Mouse (Mus musculus) cerebellum, adult 2 months (tissue): Measurements from ENCODE around the gene Slc25a51. TPM values are rescaled to one million over a fixed set of nuclear protein-coding genes. Genes with fewer than 3 reads are reported as not detected.

Source experiments
- DNase-seq, 2 experiments: peaks; one replicate each; pipeline ENCODE4 v3.0.0; 2021
- H3K27ac ChIP-seq: fragments of 200-500 bp; 2 replicates; pipeline ENCODE4 v1.5.1; 2012; ENCODE audit warnings: low read length, control low read depth, inconsistent platforms; ENCODE audit not compliant: insufficient read depth
- H3K27me3 ChIP-seq: fragments of 200-500 bp; 2 replicates; pipeline ENCODE4 v1.6.1; 2012; ENCODE audit warnings: inconsistent platforms, mild to moderate bottlenecking, low read length, moderate library complexity; ENCODE audit not compliant: control insufficient read depth, insufficient read depth
- H3K4me1 ChIP-seq: fragments of 200-500 bp; 2 replicates; pipeline ENCODE4 v1.6.1; 2011; ENCODE audit warnings: low read length; ENCODE audit not compliant: control insufficient read depth, insufficient read depth
- H3K4me3 ChIP-seq: fragments of 200-500 bp; replicated peaks from 2 replicates; pipeline ENCODE3; 2011; ENCODE audit warnings: mild to moderate bottlenecking, low read depth, low read length, control low read depth; ENCODE audit not compliant: insufficient read depth
- CTCF ChIP-seq: fragments of 200-500 bp; IDR thresholded peaks from 2 replicates; pipeline ENCODE4 v1.5.1; 2011; ENCODE audit warnings: low read depth, mild to moderate bottlenecking, control low read depth, low read length, moderate library complexity, borderline replicate concordance; ENCODE audit not compliant: insufficient read depth
- POLR2A ChIP-seq: fragments of 200-500 bp; IDR thresholded peaks from 2 replicates; pipeline ENCODE4 v1.6.1; 2011; ENCODE audit warnings: low read length, control low read depth, borderline replicate concordance; ENCODE audit not compliant: insufficient read depth
- WGBS: fragments of 180-500 bp; shearing (Covaris S2); methylation state at CpG from one replicate; pipeline ENCODE4 v1.1.7; 2018; 5-methylcytosine and 5-hydroxymethylcytosine counted together
- polyA plus RNA-seq: library from polyadenylated mRNA; depleted of rRNA; stranded (reverse); fragments of >200 nt; gene quantifications from 2 replicates; pipeline ENCODE4 v1.2.3, GENCODE M21; 2012

Gene Slc25a51
- polyA plus RNA-seq, 1 experiment: 98.9 TPM

- no peaks in the 10 kb centered on the region; the same call in 1 of the 2 replicates for H3K27me3 ChIP-seq
- H3K4me3 ChIP-seq: no peak overlapping the region
- DNase-seq: no peak
- WGBS: 88% methylated on average over 5 of the region's 5 CpGs
- no peak for TF ChIP-seq CTCF
- TF ChIP-seq POLR2A: no peak
- H3K27ac ChIP-seq: no peak overlapping the region
- H3K4me1 ChIP-seq: no peaks in the 10 kb centered on the region; the same call in 1 of the 2 replicates
These were observed 38.6 kb upstream of the Slc25a51 start for GRCm38 (mm10) chr4:45447196-45447595.

GRCm38 (mm10) chr4:45445235-45445634, 36.7 kb upstream of the Slc25a51 start:
- H3K4me3 ChIP-seq: no peak overlapping the region
- 38% methylated on average over 3 of the region's 3 CpGs for WGBS
- DNase-seq: no peak
- TF ChIP-seq CTCF: no peak
- TF ChIP-seq POLR2A: no peak
- H3K4me1 ChIP-seq: no peaks in the 10 kb centered on the region; the same call in 1 of the 2 replicates
- H3K27me3 ChIP-seq: no peaks in the 10 kb centered on the region; the same call in 1 of the 2 replicates
- H3K27ac ChIP-seq: no peak overlapping the region

- 37% methylated on average over 4 of the region's 4 CpGs for WGBS
- Histone ChIP-seq H3K4me3 (no peak overlapping the region), H3K27me3 (no peaks in the 10 kb centered on the region; the same call in 1 of the 2 replicates), H3K27ac (no peak overlapping the region), H3K4me1 (no peaks in the 10 kb centered on the region)
- DNase-seq: no peak
- TF ChIP-seq CTCF (no peak), POLR2A (no peak)
These were observed 36.2 kb upstream of the Slc25a51 start for GRCm38 (mm10) chr4:45444813-45445212.

- no peak for TF ChIP-seq CTCF
- TF ChIP-seq POLR2A: no peak
- DNase-seq: no peak
- no peaks in the 10 kb centered on the region for H3K4me1 ChIP-seq
- 89% methylated on average over 7 of the region's 7 CpGs for WGBS
- H3K4me3 ChIP-seq: no peak overlapping the region
- H3K27ac ChIP-seq: no peak overlapping the region
- no peaks in the 10 kb centered on the region; the same call in 1 of the 2 replicates for H3K27me3 ChIP-seq
These were observed 35.1 kb upstream of the Slc25a51 start for GRCm38 (mm10) chr4:45443652-45444051.

GRCm38 (mm10) chr4:45442237-45442636, 33.7 kb upstream of the Slc25a51 start:
- no peaks in the 10 kb centered on the region; the same call in 1 of the 2 replicates for H3K27me3 ChIP-seq
- 53% methylated on average over 3 of the region's 3 CpGs for WGBS

GRCm38 (mm10) chr4:45441778-45442177, 33.2 kb upstream of the Slc25a51 start:
- Histone ChIP-seq H3K27ac (no peak overlapping the region), H3K4me1 (no peaks in the 10 kb centered on the region), H3K27me3 (no peaks in the 10 kb centered on the region; the same call in 1 of the 2 replicates), H3K4me3 (no peak overlapping the region)
- 46% methylated on average over 1 of the region's 1 CpGs for WGBS
- no peak for TF ChIP-seq CTCF
- TF ChIP-seq POLR2A: no peak
- DNase-seq: no peak

More at GRCm38 (mm10) chr4:45442237-45442636, 33.7 kb upstream of the Slc25a51 start:
- Histone ChIP-seq H3K4me3 (no peak overlapping the region), H3K4me1 (no peaks in the 10 kb centered on the region), H3K27ac (no peak overlapping the region)
- DNase-seq: no peak
- TF ChIP-seq CTCF: no peak
- TF ChIP-seq POLR2A: no peak

- no peaks in the 10 kb centered on the region; the same call in 1 of the 2 replicates for H3K27me3 ChIP-seq
- no peak overlapping the region for H3K4me3 ChIP-seq
- 81% methylated on average over 5 of the region's 5 CpGs for WGBS
- H3K27ac ChIP-seq: no peak overlapping the region
- no peak for TF ChIP-seq CTCF
- no peak for TF ChIP-seq POLR2A
- DNase-seq: no peak
- no peaks in the 10 kb centered on the region for H3K4me1 ChIP-seq
These were observed 30.7 kb upstream of the Slc25a51 start for GRCm38 (mm10) chr4:45439281-45439680.

GRCm38 (mm10) chr4:45437010-45437409, 28.4 kb upstream of the Slc25a51 start:
- WGBS: 62% methylated on average over 3 of the region's 3 CpGs
- Histone ChIP-seq H3K4me1 (peaks cover under 1% of the 10 kb centered on the region), H3K27ac (no peak overlapping the region), H3K27me3 (no peaks in the 10 kb centered on the region), H3K4me3 (no peak overlapping the region)
- no peak for DNase-seq
- TF ChIP-seq POLR2A (no peak), CTCF (no peak)
